Mouse (Mus musculus): ENCODE measurements around the gene Cort. TPM values are rescaled to one million over a fixed set of nuclear protein-coding genes. Genes with fewer than 3 reads are reported as not detected.

The Cort gene
- not detected for polyA plus RNA-seq (2017; shearing (Covaris generic))

GRCm38 (mm10) chr4:149126663-149127062 is at the start of gene Cort:
TSS of gene Cort (minus strand) at chr4:149126763.

GRCm38 (mm10) chr4:149166215-149166946 is 39.8 kb upstream of the Cort start, which contains the start of gene Pgd:
TSS of gene Pgd (minus strand) at chr4:149166771.

GRCm38 (mm10) chr4:149136982-149137770 is 10.6 kb upstream of the Cort start, which contains the start of gene Cenps:
TSS of gene Cenps (minus strand) at chr4:149137629.

GRCm38 (mm10) chr4:149103875-149104561 is 22.5 kb downstream of the Cort start, which contains the start of gene Dffa:
TSS of gene Dffa (plus strand) at chr4:149104146.

GRCm38 (mm10) chr4:149099369-149100017 is 27.1 kb downstream of the Cort start, which contains the start of gene Pex14:
TSS of gene Pex14 (minus strand) at chr4:149099876.

Other genes starting within 250 kb of the Cort start
- gene Pex14, start 26.9 kb downstream of the Cort start, polyA plus RNA-seq (2017; shearing (Covaris generic)) = 32.0 TPM
- gene Dffa, start 22.6 kb downstream of the Cort start, polyA plus RNA-seq (2017; shearing (Covaris generic)) = 38.9 TPM
- 7.3 TPM for gene Cenps, start 10.9 kb upstream of the Cort start, polyA plus RNA-seq (2017; shearing (Covaris generic))
- 89.9 TPM for gene Pgd, start 40.0 kb upstream of the Cort start, polyA plus RNA-seq (2017; shearing (Covaris generic))
- gene Kif1b, start 180.9 kb upstream of the Cort start, polyA plus RNA-seq (2017; shearing (Covaris generic)) = 8.0 TPM

All from activated CD4-positive, CD25-positive, alpha-beta regulatory T cell, adult 9 weeks (primary cell).